Mouse (Mus musculus): ENCODE measurements around the gene Pnpla2. TPM values are rescaled to one million over a fixed set of nuclear protein-coding genes. Genes with fewer than 3 reads are reported as not detected.

Gene Pnpla2
- polyA plus RNA-seq, 1 experiment from 2014 or later = 31.9 TPM

DNA sequence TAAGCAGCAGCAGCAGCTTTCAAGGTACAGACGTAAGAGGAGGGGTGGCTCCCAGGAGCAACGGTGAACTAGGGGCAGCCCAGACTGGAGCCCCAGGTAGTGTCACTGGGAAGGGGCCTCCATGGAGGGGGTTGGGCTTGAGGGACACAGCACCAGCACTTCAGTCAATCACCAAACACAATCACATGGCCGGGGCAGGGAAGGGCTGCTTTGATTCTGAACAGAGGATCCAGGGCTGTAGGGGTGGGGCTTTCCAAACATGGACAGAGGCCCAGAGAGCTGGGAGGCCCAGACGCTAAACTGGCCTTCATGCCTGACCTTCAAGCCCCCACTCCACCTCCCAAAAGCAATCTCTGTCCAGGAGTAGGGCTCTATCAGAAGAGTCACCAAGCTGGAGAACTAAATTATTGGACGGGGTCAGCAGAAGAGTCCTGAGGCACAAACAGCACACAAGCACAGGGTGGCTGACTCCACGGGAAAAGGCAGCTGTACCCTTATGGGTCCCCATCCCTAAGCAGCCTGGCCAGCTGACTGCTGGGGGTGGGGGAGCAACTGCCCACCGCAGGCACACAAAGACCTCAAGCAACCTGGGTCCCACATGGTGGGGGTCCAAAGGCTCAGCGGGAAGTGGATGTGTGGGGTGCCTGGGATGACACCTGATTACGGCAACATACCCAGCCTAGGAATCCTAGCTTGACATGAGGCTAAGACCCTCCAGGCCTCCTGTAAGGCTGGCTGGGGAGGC, 25.0 kb upstream of the Pnpla2 start:
- Histone ChIP-seq H3K27ac (ENCODE audit: low read depth, low read length) (no peak overlapping the region), H3K9ac (ENCODE audit: low read depth, low read length) (0 out of 2 replicates have a peak overlapping the region, but pooled peaks have one; percentile 0), H3K4me2 (replicated peaks; ENCODE audit: low read depth, low read length) (no peak overlapping the region; the same call in 1 of the 2 replicates)

DNA sequence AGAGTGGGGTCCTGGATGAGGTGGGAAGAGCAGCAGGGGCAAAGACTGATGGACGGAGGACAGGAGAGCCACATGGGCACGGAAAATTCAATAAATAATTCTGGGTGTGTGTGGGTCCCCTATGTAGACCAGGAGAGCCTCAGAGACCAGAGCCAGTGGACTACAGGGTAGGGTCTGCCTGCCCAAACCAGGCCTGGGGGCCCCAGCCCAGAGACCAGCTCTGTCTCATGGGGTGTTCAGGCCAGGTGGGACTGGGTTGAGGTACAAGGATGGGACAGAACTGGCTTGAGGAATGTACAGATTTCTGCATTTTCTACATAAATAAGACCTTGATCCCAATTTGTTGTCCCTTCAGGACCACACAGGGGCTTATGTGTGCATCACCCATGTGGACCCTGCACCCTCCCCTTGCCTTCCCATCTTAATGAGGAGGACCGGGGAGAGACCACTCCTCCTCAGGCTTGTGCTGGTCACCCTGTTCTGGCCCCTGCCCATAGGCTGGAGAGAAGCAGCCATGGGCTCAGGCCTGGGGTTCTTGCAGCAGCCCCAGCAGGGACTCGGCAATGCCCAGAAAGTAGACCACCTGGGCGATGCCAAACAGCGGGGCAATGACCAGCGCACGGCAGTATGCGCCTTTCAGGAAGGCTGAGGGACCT, 24.3 kb upstream of the Pnpla2 start:
- Histone ChIP-seq H3K36me3 (ENCODE audit: control insufficient read depth, insufficient read depth, low read length) (peaks cover 34% of the 10 kb centered on the region), H3K27me3 (ENCODE audit: control insufficient read depth, insufficient read depth, low read length) (no peaks in the 10 kb centered on the region), H3K9ac (ENCODE audit: low read depth, low read length) (no peak overlapping the region), H3K4me1 (ENCODE audit: control insufficient read depth, insufficient read depth, low read length) (peaks cover 33% of the 10 kb centered on the region), H3K9me3 (ENCODE audit: control insufficient read depth, low read length) (no peaks in the 10 kb centered on the region), H3K27ac (ENCODE audit: low read depth, low read length) (no peak overlapping the region), H3K4me2 (replicated peaks; ENCODE audit: low read depth, low read length) (no peak overlapping the region), H3K4me3 (ENCODE audit: low read length) (no peak overlapping the region)
- 99% methylated on average over 9 of the region's 9 CpGs for WGBS
- ATAC-seq (ENCODE audit: low FRiP score, low TSS enrichment) = no peak

More for the DNA sequence above, 25.0 kb upstream of the Pnpla2 start:
- ATAC-seq (ENCODE audit: low FRiP score, low TSS enrichment) = no peak
- Histone ChIP-seq H3K27me3 (ENCODE audit: control insufficient read depth, insufficient read depth, low read length) (no peaks in the 10 kb centered on the region), H3K4me1 (ENCODE audit: control insufficient read depth, insufficient read depth, low read length) (peaks cover 27% of the 10 kb centered on the region), H3K9me3 (ENCODE audit: control insufficient read depth, low read length) (no peaks in the 10 kb centered on the region), H3K36me3 (ENCODE audit: control insufficient read depth, insufficient read depth, low read length) (peaks cover 34% of the 10 kb centered on the region), H3K4me3 (ENCODE audit: low read length) (no peak overlapping the region)
- 63% methylated on average over 9 of the region's 9 CpGs for WGBS

DNA sequence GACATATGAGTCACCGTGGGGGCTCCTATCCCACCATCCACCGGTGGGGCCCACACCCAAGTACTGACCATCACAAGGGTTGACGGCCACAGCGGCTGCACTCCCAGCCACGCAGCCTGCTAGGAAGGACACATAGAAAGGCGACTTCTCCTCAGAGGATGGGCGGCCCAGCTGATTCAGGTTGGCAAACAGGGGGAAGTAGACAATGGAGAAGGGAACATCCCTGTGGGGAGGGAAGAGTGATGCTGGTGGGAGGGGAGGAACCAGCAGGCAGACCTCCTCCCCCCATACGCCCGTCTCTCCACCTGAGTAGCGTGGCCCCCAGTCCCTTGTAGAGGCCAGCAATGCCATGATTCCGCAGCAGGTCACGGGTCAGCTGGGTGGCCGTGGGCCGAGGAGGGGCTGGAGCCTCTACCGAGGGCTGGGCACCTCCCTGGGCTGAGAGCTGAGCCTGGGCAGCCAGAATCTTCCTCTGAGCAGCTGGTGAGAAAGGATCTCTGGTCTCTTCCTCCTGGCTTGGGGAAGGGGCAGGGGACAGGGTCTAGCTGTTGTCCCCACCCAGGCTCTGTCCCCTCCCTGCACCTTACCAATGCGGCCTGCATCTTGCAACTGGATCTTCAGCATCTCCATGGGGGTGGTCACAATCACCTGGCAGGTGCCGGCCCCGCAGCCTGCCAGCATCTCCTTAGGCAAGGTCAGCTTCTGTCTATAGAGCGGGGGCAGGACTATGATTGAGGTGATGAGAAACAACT, 23.4 kb upstream of the Pnpla2 start:
- 91% methylated on average over 19 of the region's 19 CpGs for WGBS
- Histone ChIP-seq H3K4me2 (replicated peaks; ENCODE audit: low read depth, low read length) (no peak overlapping the region), H3K9ac (ENCODE audit: low read depth, low read length) (no peak overlapping the region), H3K27ac (ENCODE audit: low read depth, low read length) (no peak overlapping the region), H3K27me3 (ENCODE audit: control insufficient read depth, insufficient read depth, low read length) (no peaks in the 10 kb centered on the region), H3K36me3 (ENCODE audit: control insufficient read depth, insufficient read depth, low read length) (peaks cover 34% of the 10 kb centered on the region), H3K9me3 (ENCODE audit: control insufficient read depth, low read length) (no peaks in the 10 kb centered on the region), H3K4me1 (ENCODE audit: control insufficient read depth, insufficient read depth, low read length) (peaks cover 35% of the 10 kb centered on the region), H3K4me3 (ENCODE audit: low read length) (no peak overlapping the region)
- ATAC-seq (ENCODE audit: low FRiP score, low TSS enrichment) = no peak

DNA sequence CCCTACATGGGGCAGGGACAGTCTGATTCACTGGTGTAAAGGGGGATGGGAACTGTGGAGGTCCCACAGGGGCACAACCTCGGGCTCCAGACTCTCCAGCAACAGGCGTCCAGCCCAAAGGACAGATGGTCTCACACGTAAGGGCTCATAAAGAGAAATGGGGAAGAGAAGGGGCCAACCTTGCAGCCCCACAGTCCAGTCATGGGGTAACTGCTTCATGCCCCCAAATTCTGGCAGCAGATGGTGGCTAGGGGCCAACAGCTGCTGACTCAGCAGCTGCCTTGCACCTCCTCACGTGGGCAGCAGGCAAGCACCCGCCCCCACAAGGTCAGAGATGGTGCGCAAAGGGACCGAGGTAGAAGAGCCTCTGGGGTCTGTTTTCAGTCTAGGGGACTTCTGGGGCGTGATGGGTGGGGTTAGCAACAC, 22.8 kb upstream of the Pnpla2 start:
- 58% methylated on average over 8 of the region's 8 CpGs for WGBS
- no peak overlapping the region for H3K4me2 ChIP-seq (replicated peaks; ENCODE audit: low read depth, low read length)
- no peaks in the 10 kb centered on the region for H3K27me3 ChIP-seq (ENCODE audit: control insufficient read depth, insufficient read depth, low read length)
- peaks cover 34% of the 10 kb centered on the region for H3K4me1 ChIP-seq (ENCODE audit: control insufficient read depth, insufficient read depth, low read length)
- H3K9me3 ChIP-seq (ENCODE audit: control insufficient read depth, low read length) = no peaks in the 10 kb centered on the region
- peaks cover 34% of the 10 kb centered on the region for H3K36me3 ChIP-seq (ENCODE audit: control insufficient read depth, insufficient read depth, low read length)
- no peak overlapping the region for H3K9ac ChIP-seq (ENCODE audit: low read depth, low read length)
- H3K4me3 ChIP-seq (ENCODE audit: low read length) = no peak overlapping the region
- H3K27ac ChIP-seq (ENCODE audit: low read depth, low read length) = no peak overlapping the region
- ATAC-seq (ENCODE audit: low FRiP score, low TSS enrichment) = no peak

DNA sequence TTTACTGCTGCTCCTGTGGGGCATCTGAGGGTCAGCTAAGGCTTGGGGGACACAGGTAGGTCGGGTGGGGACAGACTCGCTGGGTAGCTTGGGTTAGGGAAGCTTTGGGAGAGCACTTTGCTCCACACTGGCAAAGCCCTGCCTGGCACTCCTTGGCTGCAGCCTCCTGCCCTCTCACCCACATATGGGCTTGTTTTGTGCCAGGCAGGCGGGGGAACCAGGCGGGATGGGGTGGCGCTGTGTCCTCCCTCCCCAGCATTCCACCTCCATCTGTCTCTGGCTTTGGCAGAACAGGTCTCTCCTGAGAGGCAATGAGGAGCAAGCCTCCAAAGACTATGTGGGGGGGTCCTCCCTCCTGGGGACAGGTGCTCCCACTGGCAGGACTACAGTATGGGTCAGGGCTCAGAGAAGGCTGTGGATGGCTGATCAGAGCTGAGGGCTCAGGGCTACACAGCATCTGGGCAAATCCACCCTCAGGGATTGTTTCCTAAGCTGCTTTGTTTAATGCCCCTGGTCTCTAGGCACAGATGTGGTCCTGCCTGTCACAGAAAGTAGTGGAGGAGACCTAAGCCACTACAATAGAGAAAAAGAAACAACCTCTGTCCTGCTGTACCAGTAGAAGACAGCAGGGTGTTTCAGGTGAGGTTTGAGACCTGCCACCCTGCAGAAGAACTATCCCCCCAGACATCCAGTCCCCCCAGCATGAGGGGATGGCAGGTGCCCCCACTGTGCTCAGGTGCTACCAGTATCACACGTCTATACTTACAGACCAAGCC, 22.1 kb upstream of the Pnpla2 start:
- Histone ChIP-seq H3K9me3 (ENCODE audit: control insufficient read depth, low read length) (no peaks in the 10 kb centered on the region), H3K4me2 (replicated peaks; ENCODE audit: low read depth, low read length) (no peak overlapping the region), H3K9ac (ENCODE audit: low read depth, low read length) (no peak overlapping the region), H3K4me1 (ENCODE audit: control insufficient read depth, insufficient read depth, low read length) (peaks cover 34% of the 10 kb centered on the region), H3K27ac (ENCODE audit: low read depth, low read length) (no peak overlapping the region), H3K27me3 (ENCODE audit: control insufficient read depth, insufficient read depth, low read length) (no peaks in the 10 kb centered on the region), H3K4me3 (ENCODE audit: low read length) (no peak overlapping the region), H3K36me3 (ENCODE audit: control insufficient read depth, insufficient read depth, low read length) (peaks cover 34% of the 10 kb centered on the region)
- no peak for ATAC-seq (ENCODE audit: low FRiP score, low TSS enrichment)
- whole genome bisulfite sequencing = 87% methylated on average over 6 of the region's 6 CpGs

DNA sequence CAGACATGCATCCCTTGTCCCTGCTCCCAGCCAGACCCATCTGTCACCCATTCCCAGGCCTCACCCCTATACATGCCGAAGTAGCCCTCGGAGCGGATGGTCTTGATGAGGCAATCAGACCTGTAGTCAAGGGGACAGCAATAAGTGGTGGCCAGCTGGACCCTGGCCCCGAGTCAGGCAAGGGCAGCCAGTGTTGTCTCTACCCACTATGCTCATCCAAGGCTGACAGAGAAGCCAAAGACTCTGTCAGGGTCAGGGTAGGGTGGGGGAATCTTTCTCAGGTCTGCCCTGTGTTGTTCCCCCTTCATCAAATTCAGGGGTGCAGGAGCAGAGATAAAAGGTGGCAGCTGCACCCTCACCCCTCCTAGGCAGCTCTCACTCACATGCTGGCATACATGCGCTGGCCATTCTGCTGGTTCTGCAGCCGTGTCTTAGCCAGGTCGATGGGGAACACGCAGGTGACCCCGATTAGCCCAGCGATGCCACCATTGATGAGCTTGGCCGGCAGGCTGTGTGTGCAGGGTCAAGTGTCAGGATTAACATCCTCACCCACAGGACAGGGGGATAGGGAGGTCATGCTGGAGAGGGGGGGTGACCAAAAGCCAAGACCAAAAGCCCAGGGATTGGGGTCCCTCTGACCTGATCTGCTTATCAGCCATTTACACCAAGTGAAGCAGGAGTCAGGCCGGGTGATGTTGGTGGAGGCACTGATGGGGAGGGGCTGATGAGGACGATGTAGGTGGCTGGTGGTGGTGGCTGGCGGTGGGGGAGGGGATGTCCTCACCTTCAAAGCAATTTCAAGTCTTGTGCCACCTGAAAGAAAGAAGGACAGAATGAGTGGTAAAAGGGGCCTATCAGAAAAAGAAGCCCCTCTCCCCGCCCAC, 21.2 kb upstream of the Pnpla2 start:
- peak overlapping the region; percentile 47 for H3K4me3 ChIP-seq (ENCODE audit: low read length)
- peaks cover 34% of the 10 kb centered on the region for H3K4me1 ChIP-seq (ENCODE audit: control insufficient read depth, insufficient read depth, low read length)
- no peak overlapping the region for H3K27ac ChIP-seq (ENCODE audit: low read depth, low read length)
- no peak for ATAC-seq (ENCODE audit: low FRiP score, low TSS enrichment)
- peak overlapping the region; percentile 75 for H3K4me2 ChIP-seq (replicated peaks; ENCODE audit: low read depth, low read length)
- WGBS = 67% methylated on average over 15 of the region's 15 CpGs
- no peaks in the 10 kb centered on the region for H3K27me3 ChIP-seq (ENCODE audit: control insufficient read depth, insufficient read depth, low read length)
- peaks cover 42% of the 10 kb centered on the region for H3K36me3 ChIP-seq (ENCODE audit: control insufficient read depth, insufficient read depth, low read length)
- peak overlapping the region; percentile 58; the same call in 1 of the 2 replicates for H3K9ac ChIP-seq (ENCODE audit: low read depth, low read length)
- H3K9me3 ChIP-seq (ENCODE audit: control insufficient read depth, low read length) = no peaks in the 10 kb centered on the region

DNA sequence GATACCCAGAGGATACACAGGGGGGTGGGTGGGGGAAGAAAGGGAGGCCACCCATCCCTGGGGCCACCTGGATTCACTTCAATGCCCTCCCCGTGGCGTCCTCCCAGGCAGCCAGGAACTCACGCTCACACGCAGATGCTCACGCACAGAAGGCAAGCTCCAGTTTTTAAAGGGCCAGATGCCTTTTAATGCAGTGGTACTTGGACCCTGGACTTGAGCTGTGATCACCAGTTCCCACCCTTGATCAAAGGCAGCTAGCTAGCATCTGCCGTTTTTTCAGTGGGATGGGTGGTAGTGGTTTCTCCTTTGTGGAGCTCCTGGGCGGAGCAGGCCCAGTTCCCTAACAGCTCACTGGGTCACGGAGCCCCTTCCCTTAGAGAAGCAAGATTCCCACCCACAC, 20.5 kb upstream of the Pnpla2 start:
- ATAC-seq (ENCODE audit: low FRiP score, low TSS enrichment) = no peak
- Histone ChIP-seq H3K4me2 (replicated peaks; ENCODE audit: low read depth, low read length) (peak overlapping the region; percentile 75), H3K27ac (ENCODE audit: low read depth, low read length) (no peak overlapping the region), H3K4me3 (ENCODE audit: low read length) (peak overlapping the region; percentile 47), H3K36me3 (ENCODE audit: control insufficient read depth, insufficient read depth, low read length) (peaks cover 49% of the 10 kb centered on the region), H3K27me3 (ENCODE audit: control insufficient read depth, insufficient read depth, low read length) (no peaks in the 10 kb centered on the region), H3K9me3 (ENCODE audit: control insufficient read depth, low read length) (no peaks in the 10 kb centered on the region), H3K9ac (ENCODE audit: low read depth, low read length) (peak overlapping the region; percentile 58; the same call in 1 of the 2 replicates), H3K4me1 (ENCODE audit: control insufficient read depth, insufficient read depth, low read length) (peaks cover 30% of the 10 kb centered on the region)
- 10% methylated on average over 8 of the region's 8 CpGs for WGBS
